Mouse (Mus musculus) embryonic facial prominence, embryonic 10.5 days (tissue): ENCODE results near the gene Gulp1. TPM values are rescaled to one million over a fixed set of nuclear protein-coding genes. Genes with fewer than 3 reads are reported as not detected.
A peak's percentile ranks its signal among the peaks of the same experiment; 100 is the strongest.

ENCODE experiments used
- DNase-seq: peaks from one replicate; pipeline ENCODE4 v3.0.0-alpha.2; 2017; ENCODE audit warnings: low spot score
- H3K27ac ChIP-seq: fragments of 300-500 bp; sonication (generic); replicated peaks from 2 replicates; pipeline ENCODE4 v1.5.1; 2016; ENCODE audit warnings: mild to moderate bottlenecking
- H3K27me3 ChIP-seq: fragments of 300-500 bp; sonication (generic); replicated peaks from 2 replicates; pipeline ENCODE4 v1.6.1; 2016; ENCODE audit warnings: low read depth, mild to moderate bottlenecking; ENCODE audit not compliant: poor library complexity, severe bottlenecking
- H3K36me3 ChIP-seq: fragments of 300-500 bp; sonication (generic); replicated peaks from 2 replicates; pipeline ENCODE4 v1.6.1; 2016; ENCODE audit warnings: mild to moderate bottlenecking, moderate library complexity
- H3K4me1 ChIP-seq: fragments of 300-500 bp; sonication (generic); 2 replicates; pipeline ENCODE4 v1.6.1; 2016
- H3K4me3 ChIP-seq: fragments of 300-500 bp; sonication (generic); 2 replicates; pipeline ENCODE4 v1.5.1; 2016; ENCODE audit warnings: mild to moderate bottlenecking, moderate library complexity
- H3K9me3 ChIP-seq: fragments of 300-500 bp; sonication (generic); 2 replicates; pipeline ENCODE4 v1.6.1; 2016; ENCODE audit warnings: mild to moderate bottlenecking
- WGBS: fragments of 180-500 bp; shearing (Covaris S2); methylation state at CpG from one replicate; pipeline ENCODE4 v1.1.7; 2016; 5-methylcytosine and 5-hydroxymethylcytosine counted together
- polyA plus RNA-seq: library from polyadenylated mRNA; unstranded; fragments of >200 nt; fragmentation: Nextera tagmentation; extraction: Ambion mirVana; gene quantifications from 2 replicates; pipeline ENCODE4 v1.2.1, GENCODE M21; 2016

Gulp1 gene
- polyA plus RNA-seq, 1 experiment from 2014 or later, result 24.9 TPM

- DNase-seq, result no peak
- WGBS, result 84% methylated on average over 2 of the region's 2 CpGs
- Histone ChIP-seq H3K27me3 (no peaks in the 10 kb centered on the region), H3K9me3 (no peaks in the 10 kb centered on the region), H3K27ac (no peak overlapping the region), H3K36me3 (no peaks in the 10 kb centered on the region), H3K4me3 (no peak overlapping the region), H3K4me1 (no peaks in the 10 kb centered on the region)
Observed at GRCm38 (mm10) chr1:44598312-44598711, 47.0 kb downstream of the Gulp1 start.

DNA sequence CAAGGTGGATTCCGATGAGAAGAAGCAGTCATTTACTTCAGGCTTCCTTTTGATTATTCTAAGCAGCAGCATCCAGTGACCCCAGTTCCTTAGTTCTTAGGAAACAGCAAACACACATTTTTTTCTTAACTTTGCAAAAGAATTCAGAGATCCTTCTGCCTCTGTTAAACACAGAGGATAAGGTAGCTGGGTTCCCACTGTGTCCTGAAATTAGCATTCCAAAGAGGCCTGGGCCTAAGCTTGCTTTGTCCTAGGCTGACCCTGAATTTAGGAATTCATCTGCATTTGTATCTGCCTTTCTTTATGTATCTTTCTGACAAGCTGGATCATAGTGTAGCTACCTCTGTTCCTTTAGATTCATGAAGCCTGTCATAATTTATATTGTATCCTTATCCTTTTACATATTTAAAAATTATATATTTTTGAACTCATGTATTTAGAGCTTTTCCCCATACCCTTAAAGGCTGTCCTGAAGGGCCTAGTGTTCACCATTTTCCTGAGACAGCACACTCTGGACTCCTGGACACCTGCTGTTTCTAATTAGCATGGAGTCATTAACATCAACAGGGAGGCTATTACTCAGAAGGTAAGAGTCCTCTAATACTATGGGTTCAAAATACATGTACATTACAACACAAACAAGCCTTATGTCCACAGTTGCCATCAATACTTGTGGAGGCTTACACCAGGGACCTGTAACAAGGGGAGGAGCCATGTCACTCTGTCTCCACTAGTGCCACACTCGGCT lies 62.2 kb downstream of the Gulp1 start:
- 39% methylated on average over 2 of the region's 2 CpGs for WGBS
- Histone ChIP-seq H3K27me3 (no peaks in the 10 kb centered on the region), H3K4me3 (no peak overlapping the region), H3K27ac (no peak overlapping the region), H3K4me1 (peaks cover 13% of the 10 kb centered on the region), H3K36me3 (no peaks in the 10 kb centered on the region), H3K9me3 (no peaks in the 10 kb centered on the region)
- DNase-seq, result no peak

DNA sequence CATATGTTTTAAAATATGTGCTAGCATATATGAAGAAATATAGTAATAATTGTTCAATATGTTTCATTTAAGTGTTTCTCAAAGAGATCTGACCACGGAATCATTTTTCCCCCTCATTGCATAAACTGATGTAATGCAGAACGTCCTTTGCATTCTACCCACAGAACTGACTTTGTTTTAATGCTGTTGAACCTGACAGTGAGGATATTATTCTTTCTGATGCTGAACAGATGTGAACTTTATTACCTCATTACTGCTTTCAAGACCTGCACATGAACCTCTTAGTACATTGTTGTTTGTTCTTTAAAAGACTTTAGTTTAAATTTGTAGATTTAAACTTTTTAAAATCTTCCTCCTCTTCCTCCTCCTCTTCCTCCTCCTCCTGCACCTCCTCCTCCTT lies 67.4 kb downstream of the Gulp1 start:
- Histone ChIP-seq H3K9me3 (no peaks in the 10 kb centered on the region), H3K4me1 (peaks cover 8% of the 10 kb centered on the region), H3K4me3 (no peak overlapping the region), H3K27me3 (no peaks in the 10 kb centered on the region), H3K36me3 (no peaks in the 10 kb centered on the region), H3K27ac (no peak overlapping the region)
- 54% methylated on average over 2 of the region's 2 CpGs for WGBS
- DNase-seq, result no peak

DNA sequence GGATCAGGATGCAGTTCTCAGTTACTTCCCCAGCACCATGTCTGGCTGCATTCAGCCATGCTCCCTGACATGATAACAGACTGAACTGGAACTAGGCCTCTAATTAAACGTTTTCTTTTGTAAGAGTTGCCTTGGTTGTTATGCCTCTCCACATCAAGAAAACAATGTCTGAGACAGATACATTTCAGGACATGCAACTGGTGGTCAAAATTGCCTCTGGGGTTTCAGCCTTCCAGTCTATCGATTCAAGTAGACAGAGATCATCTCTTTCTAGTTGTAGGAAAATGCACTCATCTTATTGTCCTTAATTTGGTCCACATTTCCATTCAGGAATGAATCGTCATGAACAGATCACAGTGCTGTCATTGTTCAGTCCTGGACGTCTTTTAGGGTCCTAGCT lies 83.2 kb downstream of the Gulp1 start:
- Histone ChIP-seq H3K4me1 (peaks cover 11% of the 10 kb centered on the region), H3K4me3 (no peak overlapping the region), H3K27me3 (no peaks in the 10 kb centered on the region), H3K9me3 (no peaks in the 10 kb centered on the region), H3K27ac (no peak overlapping the region), H3K36me3 (no peaks in the 10 kb centered on the region)
- 29% methylated on average over 4 of the region's 4 CpGs for WGBS
- no peak for DNase-seq

DNA sequence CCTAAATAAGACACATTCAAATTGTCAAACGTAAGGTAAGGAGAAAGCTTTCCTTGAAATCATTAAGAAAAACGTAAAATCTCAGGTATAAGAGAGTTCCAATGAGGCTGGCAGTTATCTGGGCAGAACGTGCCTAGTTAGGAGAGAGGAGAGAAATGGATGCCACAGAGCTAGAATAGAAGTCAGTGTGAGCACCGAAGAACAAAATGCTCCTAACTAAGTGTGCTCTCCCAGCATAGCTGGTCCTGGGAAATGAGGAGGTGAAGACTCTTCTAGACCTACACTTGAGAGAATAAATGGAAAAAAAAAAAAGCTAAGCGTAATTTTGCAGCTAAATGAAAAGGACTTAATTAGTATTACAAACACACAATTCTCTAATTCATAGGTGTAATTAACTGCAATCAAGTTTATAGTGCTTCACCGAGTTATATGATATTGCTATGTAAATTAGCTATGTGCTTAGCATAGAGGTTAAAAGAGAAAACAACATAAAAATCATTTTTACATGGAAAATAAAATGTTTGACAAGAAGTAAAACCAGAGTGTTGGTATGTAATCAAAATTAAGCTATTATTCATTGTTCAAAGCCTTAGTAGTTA lies 94.5 kb downstream of the Gulp1 start:
- H3K36me3 ChIP-seq, result no peaks in the 10 kb centered on the region
- no peaks in the 10 kb centered on the region for H3K9me3 ChIP-seq
- 88% methylated on average over 6 of the region's 6 CpGs for WGBS
- H3K4me1 ChIP-seq, result no peaks in the 10 kb centered on the region
- no peaks in the 10 kb centered on the region for H3K27me3 ChIP-seq
- no peak overlapping the region for H3K4me3 ChIP-seq
- H3K27ac ChIP-seq, result no peak overlapping the region
- no peak for DNase-seq

DNA sequence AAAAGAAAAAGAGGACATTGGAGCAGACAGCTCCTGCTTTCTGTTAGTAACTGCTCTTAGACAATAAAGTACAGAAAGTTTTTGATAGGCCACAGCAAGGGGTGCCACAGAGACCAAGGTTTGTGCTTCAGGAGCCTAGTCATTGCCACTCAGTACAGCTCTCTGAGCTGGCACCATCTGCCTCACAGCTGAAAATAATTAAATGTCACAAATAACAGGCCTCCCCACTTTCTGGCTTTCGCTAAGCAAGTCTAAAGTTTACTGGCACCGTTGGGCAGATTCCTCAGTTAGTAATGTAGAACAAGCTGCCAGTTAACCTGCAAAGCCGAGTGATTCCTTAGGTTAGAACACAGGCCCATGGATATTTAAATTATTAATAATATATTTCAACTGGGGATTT lies 127.7 kb downstream of the Gulp1 start:
- 32% methylated on average over 3 of the region's 3 CpGs for WGBS

GRCm38 (mm10) chr1:44679415-44679814 lies 128.1 kb downstream of the Gulp1 start:
- WGBS, result 31% methylated on average over 3 of the region's 3 CpGs

More for the DNA sequence above, 127.7 kb downstream of the Gulp1 start:
- Histone ChIP-seq H3K4me3 (no peak overlapping the region), H3K36me3 (no peaks in the 10 kb centered on the region), H3K27ac (peak overlapping the region; percentile 49), H3K4me1 (peaks cover 10% of the 10 kb centered on the region), H3K27me3 (no peaks in the 10 kb centered on the region), H3K9me3 (no peaks in the 10 kb centered on the region)
- DNase-seq, result peak; percentile 49

DNA sequence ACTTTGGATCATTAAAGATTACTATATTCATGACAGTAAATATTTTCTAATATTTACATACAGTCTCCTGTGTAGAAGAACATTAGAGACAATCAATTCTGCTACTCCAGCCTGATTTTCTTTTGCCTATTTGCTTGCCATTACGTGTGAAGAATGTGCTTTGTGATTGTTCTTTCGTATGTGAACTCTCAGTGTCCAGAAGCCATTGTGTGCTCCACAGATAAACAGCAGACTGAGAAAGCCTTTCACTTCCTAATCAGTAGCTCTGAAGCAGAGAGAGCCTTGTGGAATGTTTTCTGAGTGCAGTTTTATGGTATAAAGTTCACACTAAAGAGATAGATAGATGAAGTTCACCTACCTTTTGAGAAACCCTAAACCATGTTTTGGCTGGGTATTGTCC lies 131.2 kb downstream of the Gulp1 start:
- H3K36me3 ChIP-seq, result no peaks in the 10 kb centered on the region
- no peaks in the 10 kb centered on the region for H3K9me3 ChIP-seq
- no peak overlapping the region for H3K27ac ChIP-seq
- no peak for DNase-seq
- no peak overlapping the region for H3K4me3 ChIP-seq
- peaks cover 10% of the 10 kb centered on the region for H3K4me1 ChIP-seq
- H3K27me3 ChIP-seq, result no peaks in the 10 kb centered on the region
- WGBS, result 56% methylated on average over 2 of the region's 2 CpGs

More at GRCm38 (mm10) chr1:44679415-44679814, 128.1 kb downstream of the Gulp1 start:
- peak; percentile 28 for DNase-seq
- no peaks in the 10 kb centered on the region for H3K9me3 ChIP-seq
- H3K36me3 ChIP-seq, result no peaks in the 10 kb centered on the region
- H3K27ac ChIP-seq, result no peak overlapping the region; the same call in 1 of the 2 replicates
- peaks cover 10% of the 10 kb centered on the region for H3K4me1 ChIP-seq
- H3K27me3 ChIP-seq, result no peaks in the 10 kb centered on the region
- no peak overlapping the region for H3K4me3 ChIP-seq

- H3K4me1 ChIP-seq, result peaks cover 4% of the 10 kb centered on the region; the same call in 1 of the 2 replicates
- no peaks in the 10 kb centered on the region for H3K36me3 ChIP-seq
- 73% methylated on average over 6 of the region's 6 CpGs for WGBS
- no peak overlapping the region for H3K4me3 ChIP-seq
- no peaks in the 10 kb centered on the region for H3K27me3 ChIP-seq
- no peaks in the 10 kb centered on the region for H3K9me3 ChIP-seq
- H3K27ac ChIP-seq, result no peak overlapping the region
- no peak for DNase-seq
Observed at GRCm38 (mm10) chr1:44683723-44684122, 132.4 kb downstream of the Gulp1 start.

GRCm38 (mm10) chr1:44720785-44721410 lies 169.6 kb downstream of the Gulp1 start:
- no peaks in the 10 kb centered on the region for H3K27me3 ChIP-seq
- peaks cover 4% of the 10 kb centered on the region for H3K4me1 ChIP-seq
- DNase-seq, result peak; percentile 29
- no peaks in the 10 kb centered on the region for H3K36me3 ChIP-seq
- no peaks in the 10 kb centered on the region for H3K9me3 ChIP-seq
- 76% methylated on average over 4 of the region's 4 CpGs for WGBS
- H3K4me3 ChIP-seq, result no peak overlapping the region
- no peak overlapping the region for H3K27ac ChIP-seq

DNA sequence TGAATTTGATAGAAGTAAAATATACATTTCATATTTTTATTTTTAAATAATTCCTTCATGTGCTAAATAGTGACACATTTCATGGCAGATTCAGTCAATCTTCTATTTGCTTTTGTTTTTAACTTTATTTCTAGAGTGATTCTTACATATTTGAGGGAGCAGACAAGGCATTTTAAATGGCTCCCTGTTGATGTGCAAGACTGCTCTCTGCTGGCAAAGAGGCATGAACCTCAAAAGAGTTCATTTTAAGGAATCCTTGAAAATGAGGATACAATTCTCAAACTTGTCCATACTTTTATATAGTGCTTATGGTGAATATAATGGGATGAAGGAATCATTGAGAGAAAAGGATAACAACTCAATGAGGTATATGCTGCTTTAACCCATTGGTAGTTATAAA lies 189.9 kb downstream of the Gulp1 start:
- Histone ChIP-seq H3K27me3 (no peaks in the 10 kb centered on the region), H3K27ac (no peak overlapping the region), H3K9me3 (no peaks in the 10 kb centered on the region), H3K36me3 (no peaks in the 10 kb centered on the region), H3K4me1 (no peaks in the 10 kb centered on the region), H3K4me3 (no peak overlapping the region)
- DNase-seq, result no peak

GRCm38 (mm10) chr1:44745711-44746110 lies 194.4 kb downstream of the Gulp1 start:
- H3K36me3 ChIP-seq, result no peaks in the 10 kb centered on the region
- peaks cover 4% of the 10 kb centered on the region; the same call in 1 of the 2 replicates for H3K4me1 ChIP-seq
- WGBS, result 10% methylated on average over 2 of the region's 2 CpGs
- no peak overlapping the region for H3K27ac ChIP-seq
- no peak overlapping the region for H3K4me3 ChIP-seq
- no peaks in the 10 kb centered on the region for H3K9me3 ChIP-seq
- peak; percentile 45 for DNase-seq
- no peaks in the 10 kb centered on the region for H3K27me3 ChIP-seq
